Mouse (Mus musculus) ES-CJ7 (cell line): ENCODE measurements at regions not wholly inside any gene's neighbourhood (a gene's known extent, or its start where the extent isn't known, plus 50 kb on each side); places are given as distances from the start of the nearest gene placed in this dataset.

ENCODE experiments used
- DNase-seq: peaks from one replicate; pipeline ENCODE4 v3.0.0; 2011; ENCODE audit warnings: low read depth, low spot score

- no peak for DNase-seq
Measured at GRCm38 (mm10) chr8:35991013-35991412, 225.4 kb downstream of the Gm19410 start.

- DNase-seq = no peak
Measured at GRCm38 (mm10) chr8:35991936-35992603, 226.5 kb downstream of the Gm19410 start.

GRCm38 (mm10) chr8:35996330-35997077 is 230.9 kb downstream of the Gm19410 start:
- no peak for DNase-seq

GRCm38 (mm10) chr8:35999584-35999983 is 234.0 kb downstream of the Gm19410 start:
- no peak for DNase-seq

- DNase-seq = no peak
Measured at GRCm38 (mm10) chr8:36004387-36004786, 238.8 kb downstream of the Gm19410 start.

- DNase-seq = no peak
Measured at GRCm38 (mm10) chr8:36005536-36005935, 239.9 kb downstream of the Gm19410 start.

- DNase-seq = no peak
Measured at GRCm38 (mm10) chr8:36007724-36008123, 242.1 kb downstream of the Gm19410 start.

GRCm38 (mm10) chr8:36009565-36009964 is 244.0 kb downstream of the Gm19410 start:
- DNase-seq = no peak

GRCm38 (mm10) chr8:36010446-36011217 is 245.0 kb downstream of the Gm19410 start:
- no peak for DNase-seq

GRCm38 (mm10) chr8:36014862-36015261 is 249.3 kb downstream of the Gm19410 start:
- DNase-seq = no peak

GRCm38 (mm10) chr8:36016321-36017114 is 250.9 kb downstream of the Gm19410 start:
- peak; percentile 41 for DNase-seq

GRCm38 (mm10) chr8:36018993-36019753 is 253.6 kb downstream of the Gm19410 start:
- no peak for DNase-seq

GRCm38 (mm10) chr8:36019895-36020294 is 254.3 kb downstream of the Gm19410 start:
- DNase-seq = no peak

- DNase-seq = no peak
Measured at GRCm38 (mm10) chr8:36027586-36027985, 262.0 kb downstream of the Gm19410 start.

- no peak for DNase-seq
Measured at GRCm38 (mm10) chr8:36028121-36028955, 262.7 kb downstream of the Gm19410 start.

GRCm38 (mm10) chr8:36029445-36029844 is 263.9 kb downstream of the Gm19410 start:
- DNase-seq = no peak

GRCm38 (mm10) chr8:36030237-36030636 is 264.6 kb downstream of the Gm19410 start:
- DNase-seq = no peak

- no peak for DNase-seq
Measured at GRCm38 (mm10) chr8:36031966-36032719, 266.6 kb downstream of the Gm19410 start.

GRCm38 (mm10) chr8:36035339-36035738 is 269.7 kb downstream of the Gm19410 start:
- DNase-seq = no peak
